Mouse (Mus musculus): ENCODE results near the gene Krtcap3. TPM values are rescaled to one million over a fixed set of nuclear protein-coding genes. Genes with fewer than 3 reads are reported as not detected.
"Not testable (repeated sequence)": the region's sequence is repeated elsewhere in the genome, so short reads cannot be mapped to it uniquely, and the experiment has no call there.

The Krtcap3 gene
- 0.06 and 0.14 TPM in 2 replicates for polyA plus RNA-seq (2012)

GRCm38 (mm10) chr5:31251541-31252101, at the start of gene Krtcap3:
TSS of gene Krtcap3 (plus strand) at chr5:31251691.
- TF ChIP-seq TAL1 (IDR thresholded peaks at IDR 0.05; ENCODE audit: low read length), result no peak
- TF ChIP-seq GATA1 (IDR thresholded peaks at IDR 0.05; ENCODE audit: low read length), result no peak
- H3K9me3 ChIP-seq (ENCODE audit: control insufficient read depth, low read length), result no peaks in the 10 kb centered on the region
- H3K36me3 ChIP-seq (ENCODE audit: control insufficient read depth), result peaks cover 80% of the 10 kb centered on the region
- peaks cover 21% of the 10 kb centered on the region for H3K4me1 ChIP-seq (ENCODE audit: control insufficient read depth)
- H3K27me3 ChIP-seq (ENCODE audit: control insufficient read depth), result no peaks in the 10 kb centered on the region
- peak within 1 kb of the TSS; percentile 64 for H3K4me3 ChIP-seq (replicated peaks)

GRCm38 (mm10) chr5:31201742-31202590, 49.5 kb upstream of the Krtcap3 start, which contains the start of gene Zfp513:
TSS of gene Zfp513 (minus strand) at chr5:31202303.
- peaks cover 37% of the 10 kb centered on the region for H3K4me1 ChIP-seq (ENCODE audit: control insufficient read depth)
- no peak for TF ChIP-seq TAL1 (IDR thresholded peaks at IDR 0.05; ENCODE audit: low read length)
- TF ChIP-seq GATA1 (IDR thresholded peaks at IDR 0.05; ENCODE audit: low read length), result no peak
- H3K36me3 ChIP-seq (ENCODE audit: control insufficient read depth), result peaks cover 96% of the 10 kb centered on the region
- no peaks in the 10 kb centered on the region for H3K27me3 ChIP-seq (ENCODE audit: control insufficient read depth)
- H3K4me3 ChIP-seq (replicated peaks), result peak within 1 kb of the TSS; percentile 84
- H3K9me3 ChIP-seq (ENCODE audit: control insufficient read depth, low read length), result no peaks in the 10 kb centered on the region

DNA sequence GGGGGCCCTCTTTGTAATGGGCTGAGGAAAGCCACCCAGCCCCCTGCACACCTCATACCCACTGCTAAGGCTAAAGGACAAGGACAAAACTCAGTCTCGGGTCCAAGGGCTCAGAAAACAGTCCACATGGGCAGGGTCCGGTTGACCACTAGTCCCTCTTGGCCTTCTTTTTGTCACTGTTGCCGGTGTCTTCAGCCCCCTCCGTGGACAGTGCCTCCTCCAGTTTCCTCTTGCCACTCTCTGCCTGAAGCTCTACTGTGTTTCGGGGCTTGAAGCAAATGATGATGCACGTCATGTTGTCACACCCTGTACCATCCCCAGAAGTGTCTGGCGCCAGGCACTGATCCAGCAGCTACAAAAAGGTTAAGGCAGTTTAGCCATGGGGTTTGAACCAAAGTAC, 48.6 kb upstream of the Krtcap3 start:
- no peaks in the 10 kb centered on the region for H3K9me3 ChIP-seq (ENCODE audit: control insufficient read depth, low read length)
- peaks cover 35% of the 10 kb centered on the region for H3K4me1 ChIP-seq (ENCODE audit: control insufficient read depth)
- H3K36me3 ChIP-seq (ENCODE audit: control insufficient read depth), result peaks cover 96% of the 10 kb centered on the region
- peak overlapping the region; percentile 84 for H3K4me3 ChIP-seq (replicated peaks)
- no peaks in the 10 kb centered on the region for H3K27me3 ChIP-seq (ENCODE audit: control insufficient read depth)
- TF ChIP-seq TAL1 (IDR thresholded peaks at IDR 0.05; ENCODE audit: low read length) (no peak), GATA1 (IDR thresholded peaks at IDR 0.05; ENCODE audit: low read length) (no peak)

DNA sequence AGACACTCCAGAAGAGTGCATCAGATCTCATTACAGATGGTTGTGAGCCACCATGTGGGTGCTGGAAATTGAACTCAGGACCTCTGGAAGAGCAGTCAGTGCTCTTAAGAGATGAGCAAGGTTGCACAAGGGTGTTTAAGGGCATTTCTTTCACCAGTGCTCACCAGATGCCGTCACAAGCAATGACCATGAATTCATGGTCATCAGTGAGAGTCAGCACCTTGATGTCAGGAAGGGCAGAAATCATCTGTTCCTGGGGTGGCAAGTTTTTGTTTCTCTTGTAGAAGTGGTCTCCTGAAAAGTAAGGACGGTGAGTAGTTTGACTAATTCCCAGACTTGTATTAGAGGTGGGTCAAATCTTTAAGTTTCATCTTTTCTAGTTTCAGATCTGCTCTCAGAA, 47.6 kb upstream of the Krtcap3 start:
- H3K9me3 ChIP-seq (ENCODE audit: control insufficient read depth, low read length), result no peaks in the 10 kb centered on the region
- no peak overlapping the region for H3K4me3 ChIP-seq (replicated peaks)
- peaks cover 96% of the 10 kb centered on the region for H3K36me3 ChIP-seq (ENCODE audit: control insufficient read depth)
- H3K27me3 ChIP-seq (ENCODE audit: control insufficient read depth), result no peaks in the 10 kb centered on the region
- peaks cover 32% of the 10 kb centered on the region for H3K4me1 ChIP-seq (ENCODE audit: control insufficient read depth)
- TF ChIP-seq TAL1 (IDR thresholded peaks at IDR 0.05; ENCODE audit: low read length) (no peak), GATA1 (IDR thresholded peaks at IDR 0.05; ENCODE audit: low read length) (no peak)

GRCm38 (mm10) chr5:31204421-31204820, 47.1 kb upstream of the Krtcap3 start:
- Histone ChIP-seq H3K36me3 (ENCODE audit: control insufficient read depth) (peaks cover 95% of the 10 kb centered on the region), H3K27me3 (ENCODE audit: control insufficient read depth) (no peaks in the 10 kb centered on the region), H3K9me3 (ENCODE audit: control insufficient read depth, low read length) (no peaks in the 10 kb centered on the region), H3K4me3 (replicated peaks) (no peak overlapping the region), H3K4me1 (ENCODE audit: control insufficient read depth) (peaks cover 30% of the 10 kb centered on the region)
- TF ChIP-seq GATA1 (IDR thresholded peaks at IDR 0.05; ENCODE audit: low read length), result no peak
- TF ChIP-seq TAL1 (IDR thresholded peaks at IDR 0.05; ENCODE audit: low read length), result no peak

DNA sequence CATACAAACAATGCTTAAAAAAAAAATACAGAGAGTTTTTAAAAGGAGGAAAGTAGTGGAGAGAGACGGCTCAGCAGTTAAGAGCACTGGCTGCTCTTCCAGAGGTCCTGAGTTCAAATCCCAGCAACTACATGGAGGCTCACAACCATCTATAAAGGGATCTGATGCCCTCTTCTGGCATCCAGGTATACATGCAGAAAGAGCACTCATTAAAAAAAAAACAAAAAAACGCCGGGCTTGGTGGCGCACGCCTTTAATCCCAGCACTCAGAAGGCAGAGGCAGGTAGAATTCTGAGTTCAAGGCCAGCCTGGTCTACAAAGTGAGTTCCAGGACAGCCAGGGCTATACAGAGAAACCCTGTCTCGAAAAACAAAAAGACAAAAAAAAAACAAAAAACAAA, 34.9 kb upstream of the Krtcap3 start:
- Histone ChIP-seq H3K4me1 (ENCODE audit: control insufficient read depth) (peaks cover 64% of the 10 kb centered on the region), H3K36me3 (ENCODE audit: control insufficient read depth) (peaks cover 51% of the 10 kb centered on the region)
- H3K9me3 ChIP-seq (ENCODE audit: control insufficient read depth, low read length); H3K27me3 ChIP-seq (ENCODE audit: control insufficient read depth); H3K4me3 ChIP-seq (replicated peaks): not testable (repeated sequence)

- no peak for TF ChIP-seq TAL1 (IDR thresholded peaks at IDR 0.05; ENCODE audit: low read length)
- TF ChIP-seq GATA1 (IDR thresholded peaks at IDR 0.05; ENCODE audit: low read length), result no peak
- H3K27me3 ChIP-seq (ENCODE audit: control insufficient read depth), result no peaks in the 10 kb centered on the region
- H3K9me3 ChIP-seq (ENCODE audit: control insufficient read depth, low read length), result no peaks in the 10 kb centered on the region
- peaks cover 37% of the 10 kb centered on the region for H3K36me3 ChIP-seq (ENCODE audit: control insufficient read depth)
- H3K4me3 ChIP-seq (replicated peaks), result peak overlapping the region; percentile 68
- peaks cover 60% of the 10 kb centered on the region for H3K4me1 ChIP-seq (ENCODE audit: control insufficient read depth)
Measured at GRCm38 (mm10) chr5:31218294-31218693, 33.2 kb upstream of the Krtcap3 start.

DNA sequence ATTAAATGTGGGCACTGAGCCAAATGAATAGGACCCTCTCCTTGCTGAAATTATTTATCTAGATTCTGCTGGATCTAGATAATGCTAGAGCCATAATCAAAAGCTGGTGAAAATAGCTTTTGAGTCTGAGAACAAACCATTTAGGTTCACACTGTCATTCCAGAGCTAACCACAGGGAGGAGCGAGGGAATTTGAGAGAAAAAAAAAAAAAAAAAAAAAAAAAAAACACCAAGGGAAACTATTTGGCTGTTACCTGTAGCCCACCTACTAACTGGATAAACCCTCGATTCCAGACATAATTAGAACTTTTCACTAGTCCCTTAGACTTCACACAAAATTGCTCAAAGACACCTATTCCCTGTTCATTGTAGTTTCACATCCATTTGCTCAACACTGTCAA, 32.4 kb upstream of the Krtcap3 start:
- H3K27me3 ChIP-seq (ENCODE audit: control insufficient read depth), result no peaks in the 10 kb centered on the region
- TF ChIP-seq TAL1 (IDR thresholded peaks at IDR 0.05; ENCODE audit: low read length), result no peak
- TF ChIP-seq GATA1 (IDR thresholded peaks at IDR 0.05; ENCODE audit: low read length), result peak; percentile 43; the same call in 1 of the 2 replicates
- H3K36me3 ChIP-seq (ENCODE audit: control insufficient read depth), result peaks cover 32% of the 10 kb centered on the region
- H3K4me1 ChIP-seq (ENCODE audit: control insufficient read depth), result peaks cover 59% of the 10 kb centered on the region
- no peaks in the 10 kb centered on the region for H3K9me3 ChIP-seq (ENCODE audit: control insufficient read depth, low read length)
- H3K4me3 ChIP-seq (replicated peaks), result peak overlapping the region; percentile 68

- Histone ChIP-seq H3K4me3 (replicated peaks) (peak overlapping the region; percentile 68), H3K9me3 (ENCODE audit: control insufficient read depth, low read length) (no peaks in the 10 kb centered on the region), H3K36me3 (ENCODE audit: control insufficient read depth) (peaks cover 28% of the 10 kb centered on the region), H3K27me3 (ENCODE audit: control insufficient read depth) (no peaks in the 10 kb centered on the region), H3K4me1 (ENCODE audit: control insufficient read depth) (peaks cover 55% of the 10 kb centered on the region)
- TF ChIP-seq GATA1 (IDR thresholded peaks at IDR 0.05; ENCODE audit: low read length) (no peak), TAL1 (IDR thresholded peaks at IDR 0.05; ENCODE audit: low read length) (no peak)
Measured at GRCm38 (mm10) chr5:31219474-31219873, 32.0 kb upstream of the Krtcap3 start.
